ENCODE assay signal across 8 mouse cellular contexts in the genomic region with DNA sequence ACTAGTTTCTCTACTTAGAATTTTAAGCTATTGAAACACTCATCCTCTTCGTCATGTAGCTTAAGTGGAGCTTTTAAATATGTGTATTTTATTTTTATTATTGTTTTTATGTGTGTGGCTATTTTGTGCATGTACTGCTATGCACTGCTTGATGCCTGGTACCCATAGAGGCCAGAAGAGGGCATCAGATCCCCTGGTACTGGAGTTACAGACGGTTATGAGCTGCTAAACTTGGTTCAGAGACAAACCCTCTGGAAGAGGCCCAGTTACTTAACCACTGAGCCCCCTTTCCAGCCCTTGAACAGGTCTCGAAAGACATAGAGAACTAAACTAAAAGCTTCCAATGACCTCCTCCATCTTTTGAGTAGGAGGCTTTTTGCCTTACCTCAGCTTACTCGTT. TPM values are rescaled to one million over a fixed set of nuclear protein-coding genes. Genes with fewer than 3 reads are reported as not detected.
A peak's percentile ranks its signal among the peaks of the same experiment; 100 is the strongest.
DNase-seq lines count a peak whose midpoint lies in the region; ATAC-seq lines count a peak whose summit lies in the region.

No protein-coding gene starts in this region.

- DNase-seq in forebrain, embryonic 14.5 days (ENCODE audit: low spot score) = peak; percentile 49
- DNase-seq in forebrain, embryonic 10.5 days (ENCODE audit: extremely low spot score, low spot score) = no peak
- DNase-seq in kidney, adult 9 months = peak; percentile 73
- DNase-seq in thymus, postnatal 14 days = peak; percentile 26
- DNase-seq in left cerebral cortex, postnatal 10 days (ENCODE audit: extremely low spot score in 1 of 2, low spot score in 2 of 2) = no peak
- no peak for DNase-seq in spleen, postnatal 4 days (ENCODE audit: low spot score in 2 of 2)

- no peaks in the 10 kb centered on the region for H3K36me3 ChIP-seq in forebrain, embryonic 14.5 days (ENCODE audit: control insufficient read depth, insufficient read depth, low read length)
- H3K36me3 ChIP-seq in forebrain, embryonic 10.5 days (replicated peaks) = no peaks in the 10 kb centered on the region
- H3K36me3 ChIP-seq in neural tube, embryonic 12.5 days = peaks cover 8% of the 10 kb centered on the region; the same call in 1 of the 2 replicates
- H3K36me3 ChIP-seq in neural tube, embryonic 15.5 days = no peaks in the 10 kb centered on the region

- no peak overlapping the region for H3K4me3 ChIP-seq in forebrain, embryonic 14.5 days (ENCODE audit: low read depth, low read length)
- H3K4me3 ChIP-seq in forebrain, embryonic 10.5 days = no peak overlapping the region
- no peak overlapping the region for H3K4me3 ChIP-seq in neural tube, embryonic 12.5 days
- H3K4me3 ChIP-seq in neural tube, embryonic 15.5 days (replicated peaks) = no peak overlapping the region

- WGBS in forebrain, embryonic 14.5 days = 60% methylated on average over 4 of the region's 4 CpGs
- WGBS in forebrain, embryonic 10.5 days = 56% methylated on average over 4 of the region's 4 CpGs
- 59% methylated on average over 4 of the region's 4 CpGs for WGBS in neural tube, embryonic 12.5 days
- WGBS in neural tube, embryonic 15.5 days = 67% methylated on average over 4 of the region's 4 CpGs

- H3K4me1 ChIP-seq in forebrain, embryonic 14.5 days (ENCODE audit: control insufficient read depth, insufficient read depth, low read length) = 0 out of 2 replicates have a peak, but pooled peaks cover 2% of the 10 kb centered on the region
- H3K4me1 ChIP-seq in forebrain, embryonic 10.5 days = no peaks in the 10 kb centered on the region
- no peaks in the 10 kb centered on the region for H3K4me1 ChIP-seq in neural tube, embryonic 12.5 days
- H3K4me1 ChIP-seq in neural tube, embryonic 15.5 days = peaks cover 9% of the 10 kb centered on the region; the same call in 1 of the 2 replicates

- no peak overlapping the region for H3K27ac ChIP-seq in forebrain, embryonic 14.5 days (ENCODE audit: low read depth, low read length)
- H3K27ac ChIP-seq in forebrain, embryonic 10.5 days = no peak overlapping the region
- no peak overlapping the region for H3K27ac ChIP-seq in neural tube, embryonic 12.5 days
- no peak overlapping the region for H3K27ac ChIP-seq in neural tube, embryonic 15.5 days (replicated peaks)

- ATAC-seq in forebrain, embryonic 14.5 days = 0 out of 2 replicates have a peak, but pooled peaks have one; percentile 56
- ATAC-seq in neural tube, embryonic 12.5 days (ENCODE audit: low FRiP score, low read depth) = 0 out of 2 replicates have a peak, but pooled peaks have one; percentile 41
- no peak for ATAC-seq in neural tube, embryonic 15.5 days (ENCODE audit: low FRiP score)

- no peak overlapping the region for H3K9ac ChIP-seq in forebrain, embryonic 14.5 days (ENCODE audit: low read length)
- no peak overlapping the region for H3K9ac ChIP-seq in neural tube, embryonic 12.5 days
- no peak overlapping the region for H3K9ac ChIP-seq in neural tube, embryonic 15.5 days (replicated peaks)

- intact Hi-C loops in left cerebral cortex, postnatal 10 days (cut with DNase I) = no loop called here

- no peaks in the 10 kb centered on the region for H3K27me3 ChIP-seq in forebrain, embryonic 14.5 days (replicated peaks; ENCODE audit: control insufficient read depth, insufficient read depth, low read length)
- H3K27me3 ChIP-seq in forebrain, embryonic 10.5 days (ENCODE audit: poor library complexity, severe bottlenecking) = no peaks in the 10 kb centered on the region
- H3K27me3 ChIP-seq in neural tube, embryonic 12.5 days (replicated peaks) = no peaks in the 10 kb centered on the region
- H3K27me3 ChIP-seq in neural tube, embryonic 15.5 days (replicated peaks) = no peaks in the 10 kb centered on the region

- H3K9me3 ChIP-seq in forebrain, embryonic 14.5 days (replicated peaks; ENCODE audit: control insufficient read depth, low read length) = no peaks in the 10 kb centered on the region
- no peaks in the 10 kb centered on the region for H3K9me3 ChIP-seq in forebrain, embryonic 10.5 days
- H3K9me3 ChIP-seq in neural tube, embryonic 12.5 days = no peaks in the 10 kb centered on the region
- no peaks in the 10 kb centered on the region for H3K9me3 ChIP-seq in neural tube, embryonic 15.5 days (replicated peaks)

- no peak overlapping the region for H3K4me2 ChIP-seq in forebrain, embryonic 14.5 days (ENCODE audit: low read length)
- no peak overlapping the region for H3K4me2 ChIP-seq in neural tube, embryonic 12.5 days (replicated peaks)
- no peak overlapping the region for H3K4me2 ChIP-seq in neural tube, embryonic 15.5 days

RNA-seq across cellular contexts. Expression of gene Sptbn1, which starts 30.0 kb away (rescaled TPM):
- 101 and 114 TPM in 2 replicates for polyA plus RNA-seq in forebrain, embryonic 14.5 days (2014; fragmentation: Nextera tagmentation; extraction: Ambion mirVana)
- 57.3 and 59.4 TPM in 2 replicates for polyA plus RNA-seq in forebrain, embryonic 10.5 days (2016; fragmentation: Nextera tagmentation; extraction: Ambion mirVana)
- polyA plus RNA-seq in neural tube, embryonic 12.5 days (2016; fragmentation: Nextera tagmentation; extraction: Ambion mirVana) = 110 and 122 TPM in 2 replicates
- 180 and 181 TPM in 2 replicates for polyA plus RNA-seq in neural tube, embryonic 15.5 days (2015; fragmentation: Nextera tagmentation; extraction: Ambion mirVana)
- 100 to 1,000 TPM; 780 to 786 TPM for total RNA-seq in left cerebral cortex, postnatal 10 days (2021)

Comparison
In these comparisons a context has a peak if more than half of its experiments do, and no peak if none do; other contexts are left out.
1. DNase-seq: peak in forebrain, embryonic 14.5 days (single experiment), kidney, adult 9 months (single experiment) and thymus, postnatal 14 days (single experiment); none in forebrain, embryonic 10.5 days (single experiment), left cerebral cortex, postnatal 10 days (0 of 2) and spleen, postnatal 4 days (0 of 2).